Mouse (Mus musculus): Measurements from ENCODE around the gene Surf1. TPM values are rescaled to one million over a fixed set of nuclear protein-coding genes. Genes with fewer than 3 reads are reported as not detected.

Surf1 gene
- 49.0 and 54.0 TPM in 2 replicates for polyA plus RNA-seq (2014; fragmentation: Nextera tagmentation; extraction: Ambion mirVana)

DNA sequence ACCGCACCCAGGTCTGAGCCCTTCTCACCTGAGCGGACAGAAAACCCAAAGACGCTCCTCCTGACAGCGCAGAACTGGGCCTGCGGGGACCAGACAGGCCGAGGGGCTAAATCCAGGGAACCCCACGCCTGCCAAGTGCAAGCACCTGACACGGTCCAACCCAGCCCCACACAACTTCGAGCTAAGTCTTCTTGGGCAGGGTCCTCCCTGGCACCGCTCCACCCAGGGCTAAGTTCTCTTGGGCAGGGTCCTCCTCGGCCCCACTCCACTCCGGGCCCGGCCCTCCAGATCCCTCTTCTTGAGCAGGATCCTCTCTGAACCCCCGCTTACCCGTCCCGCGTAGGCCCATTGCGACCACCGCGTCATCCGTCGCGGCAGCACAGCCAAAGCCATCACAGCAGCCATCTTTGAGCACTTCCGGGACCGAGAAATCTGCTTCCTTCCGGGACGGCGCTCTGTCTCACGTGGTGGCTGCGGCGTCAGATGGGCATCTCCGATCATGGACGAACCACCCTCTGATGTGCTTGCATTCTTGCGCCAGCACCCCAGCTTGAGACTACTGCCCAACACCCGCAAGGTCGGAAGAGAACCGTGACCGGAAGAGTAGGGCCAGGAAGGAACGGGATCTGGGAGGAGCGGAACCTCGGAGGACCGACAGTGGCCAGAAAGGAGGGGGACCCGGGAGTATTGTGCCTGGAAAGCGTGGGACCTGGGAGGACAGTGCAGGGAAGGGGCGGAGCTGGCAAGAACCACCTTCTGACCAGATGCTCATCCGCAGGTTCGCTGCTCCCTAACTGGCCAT, at the start of gene Surf1, which contains the start of gene Surf2:
Gene Surf1, minus strand, starts transcription at position 604 of the 802 bp plus-strand sequence.
Gene Surf2, plus strand, starts transcription at position 441 of the 802 bp plus-strand sequence.
- H3K27me3 ChIP-seq (ENCODE audit: control insufficient read depth, insufficient read depth, low read length): no peaks in the 10 kb centered on the region
- H3K27ac ChIP-seq (ENCODE audit: low read depth, low read length): 0 out of 2 replicates have a peak within 1 kb of the TSS, but pooled peaks have one; percentile 5
- ATAC-seq (ENCODE audit: low FRiP score) (peak; percentile 75), DNase-seq (ENCODE audit: low spot score, missing footprints) (peak; percentile 95)
- H3K36me3 ChIP-seq (ENCODE audit: control insufficient read depth, insufficient read depth, low read length): peaks cover 36% of the 10 kb centered on the region
- peaks cover 29% of the 10 kb centered on the region for H3K4me1 ChIP-seq (ENCODE audit: control insufficient read depth, insufficient read depth, low read length)
- 2% methylated on average over 47 of the region's 47 CpGs for WGBS
- peak within 1 kb of the TSS; percentile 72 for H3K4me3 ChIP-seq (ENCODE audit: low read depth, low read length)
- H3K9me3 ChIP-seq (ENCODE audit: control insufficient read depth, low read length): no peaks in the 10 kb centered on the region
- H3K9ac ChIP-seq (ENCODE audit: low read length): peak within 1 kb of the TSS; percentile 79
- H3K4me2 ChIP-seq: peak within 1 kb of the TSS; percentile 98

DNA sequence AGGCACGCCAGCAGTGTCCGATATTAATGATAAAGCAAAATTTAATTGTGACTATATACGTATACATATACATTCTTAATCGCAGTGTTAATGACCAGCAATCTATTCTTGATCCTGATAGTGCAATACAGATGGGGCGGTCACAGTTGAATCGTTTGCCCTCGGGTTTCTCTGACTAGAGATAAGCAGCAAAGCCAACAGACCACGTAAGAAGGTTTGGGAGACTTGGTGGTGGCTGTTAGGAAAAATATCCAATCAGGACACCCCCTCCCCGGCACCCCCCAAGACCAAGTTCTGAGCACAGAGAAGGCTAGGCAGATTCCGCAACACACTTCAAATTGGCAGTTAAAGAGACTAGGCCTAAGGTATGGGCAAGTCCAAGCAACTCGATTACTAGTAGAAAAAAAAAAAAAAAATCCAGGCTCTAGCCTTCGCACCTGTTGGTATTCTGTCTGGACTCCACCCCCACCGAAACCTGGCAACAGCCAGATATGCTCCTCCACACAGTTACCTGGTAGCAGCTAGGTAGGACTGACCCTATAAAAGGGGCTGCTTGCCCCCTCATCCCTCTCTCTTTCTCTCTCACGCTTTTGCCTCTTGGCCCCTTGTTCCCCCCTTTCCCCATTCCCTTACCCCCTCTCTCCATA, 48.5 kb upstream of the Surf1 start:
- DNase-seq (ENCODE audit: low spot score, missing footprints) (no peak), ATAC-seq (ENCODE audit: low FRiP score) (peak; percentile 23; the same call in 1 of the 2 replicates)
- Histone ChIP-seq H3K36me3 (ENCODE audit: control insufficient read depth, insufficient read depth, low read length) (peaks cover 4% of the 10 kb centered on the region; the same call in 1 of the 2 replicates), H3K9me3 (ENCODE audit: control insufficient read depth, low read length) (no peaks in the 10 kb centered on the region), H3K27ac (ENCODE audit: low read depth, low read length) (peak overlapping the region; percentile 93), H3K4me3 (ENCODE audit: low read depth, low read length) (peak overlapping the region; percentile 57), H3K9ac (ENCODE audit: low read length) (peak overlapping the region; percentile 68), H3K27me3 (ENCODE audit: control insufficient read depth, insufficient read depth, low read length) (no peaks in the 10 kb centered on the region), H3K4me2 (peak overlapping the region; percentile 71), H3K4me1 (ENCODE audit: control insufficient read depth, insufficient read depth, low read length) (peaks cover 6% of the 10 kb centered on the region)
- WGBS: 14% methylated on average over 14 of the region's 14 CpGs

DNA sequence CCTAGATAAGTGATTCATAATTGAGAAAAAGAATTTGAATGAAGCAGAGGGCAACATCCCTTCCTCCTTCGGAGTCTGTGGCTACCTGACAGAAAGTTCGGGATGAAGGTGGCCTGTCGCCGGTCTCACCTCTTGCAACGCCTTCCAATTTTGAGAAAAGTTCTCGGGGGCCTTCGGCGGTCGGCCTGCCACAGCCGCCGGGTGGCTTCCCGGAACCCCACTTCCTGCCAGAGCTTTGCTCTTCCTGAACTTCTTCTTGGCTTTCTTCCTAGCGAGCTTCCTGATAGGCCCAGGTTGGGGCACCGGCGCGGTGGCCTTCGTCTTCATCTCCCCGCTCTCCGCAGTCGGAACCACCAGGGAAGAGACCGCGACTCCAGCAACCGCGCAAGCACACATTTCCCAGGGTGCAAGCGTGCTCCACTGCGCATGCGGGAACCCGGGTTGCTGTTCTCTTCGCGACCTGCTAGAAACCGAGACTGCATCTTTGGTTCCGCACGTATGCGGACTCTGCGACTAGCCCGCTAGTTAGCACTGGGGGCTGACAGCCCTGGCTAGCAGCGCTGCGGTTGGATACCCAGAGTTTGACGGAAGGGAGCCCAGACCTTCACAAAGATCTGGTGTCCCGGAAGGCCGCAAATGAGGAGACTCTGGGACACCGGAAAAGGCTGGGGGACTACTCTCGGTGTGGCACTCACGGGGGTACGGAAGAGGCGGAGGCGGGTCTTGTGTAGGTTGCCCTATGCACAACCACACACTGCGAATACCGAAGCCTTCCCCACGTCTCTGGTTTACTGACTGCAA, 47.8 kb upstream of the Surf1 start, which contains the start of gene Rexo4:
Gene Rexo4, minus strand, starts transcription at position 464 of the 801 bp plus-strand sequence.
- H3K9me3 ChIP-seq (ENCODE audit: control insufficient read depth, low read length): no peaks in the 10 kb centered on the region
- peak; percentile 94 for ATAC-seq (ENCODE audit: low FRiP score)
- peak; percentile 99 for DNase-seq (ENCODE audit: low spot score, missing footprints)
- under 1% methylated on average over 50 of the region's 50 CpGs for WGBS
- H3K36me3 ChIP-seq (ENCODE audit: control insufficient read depth, insufficient read depth, low read length): peaks cover 4% of the 10 kb centered on the region; the same call in 1 of the 2 replicates
- H3K9ac ChIP-seq (ENCODE audit: low read length): peak within 1 kb of the TSS; percentile 68
- H3K4me1 ChIP-seq (ENCODE audit: control insufficient read depth, insufficient read depth, low read length): peaks cover 6% of the 10 kb centered on the region
- H3K27me3 ChIP-seq (ENCODE audit: control insufficient read depth, insufficient read depth, low read length): no peaks in the 10 kb centered on the region
- peak within 1 kb of the TSS; percentile 93 for H3K27ac ChIP-seq (ENCODE audit: low read depth, low read length)
- peak within 1 kb of the TSS; percentile 57 for H3K4me3 ChIP-seq (ENCODE audit: low read depth, low read length)
- peak within 1 kb of the TSS; percentile 71 for H3K4me2 ChIP-seq

DNA sequence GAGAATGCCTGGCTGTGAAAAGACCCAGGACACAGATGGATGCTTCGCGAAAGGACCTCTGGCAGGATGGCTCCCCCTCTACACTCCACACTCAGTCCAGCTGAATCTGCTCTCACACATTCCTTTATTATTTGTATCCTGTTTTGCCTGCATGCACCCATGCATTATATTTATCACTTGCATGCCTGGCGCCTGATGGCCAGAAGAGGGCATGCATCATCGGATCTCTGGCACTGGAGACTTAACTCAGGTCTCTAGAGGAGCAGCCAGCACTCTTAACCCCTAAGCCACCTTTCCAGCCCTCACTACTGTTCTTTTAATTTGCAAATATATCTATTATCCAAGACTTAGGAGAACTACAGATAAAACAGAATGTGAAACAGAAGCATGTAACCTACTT, 44.4 kb upstream of the Surf1 start:
- 81% methylated on average over 4 of the region's 4 CpGs for WGBS
- no peaks in the 10 kb centered on the region for H3K27me3 ChIP-seq (ENCODE audit: control insufficient read depth, insufficient read depth, low read length)
- H3K9me3 ChIP-seq (ENCODE audit: control insufficient read depth, low read length): no peaks in the 10 kb centered on the region
- DNase-seq (ENCODE audit: low spot score, missing footprints): no peak
- H3K4me1 ChIP-seq (ENCODE audit: control insufficient read depth, insufficient read depth, low read length): peaks cover 6% of the 10 kb centered on the region
- no peak overlapping the region for H3K9ac ChIP-seq (ENCODE audit: low read length)
- H3K4me3 ChIP-seq (ENCODE audit: low read depth, low read length): no peak overlapping the region
- no peak for ATAC-seq (ENCODE audit: low FRiP score)
- no peak overlapping the region for H3K4me2 ChIP-seq
- H3K27ac ChIP-seq (ENCODE audit: low read depth, low read length): no peak overlapping the region
- peaks cover 25% of the 10 kb centered on the region for H3K36me3 ChIP-seq (ENCODE audit: control insufficient read depth, insufficient read depth, low read length)

DNA sequence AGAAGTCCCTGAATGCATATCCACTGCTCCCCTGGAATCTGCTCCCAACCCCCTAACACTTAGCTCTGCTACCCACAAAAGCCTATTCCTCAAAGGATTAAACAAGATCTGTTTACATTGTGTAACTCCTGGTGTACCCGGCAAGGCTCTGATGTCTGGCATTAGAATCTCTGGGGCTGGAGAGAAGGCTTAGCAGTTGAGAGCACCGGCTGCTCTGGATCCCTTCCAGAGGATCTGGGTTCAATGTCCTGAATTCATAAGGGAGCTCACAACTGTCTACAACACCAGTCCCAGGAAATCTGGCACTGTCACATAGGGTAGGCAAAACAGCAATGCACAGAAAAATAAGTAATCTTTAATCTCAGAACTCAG, 41.1 kb upstream of the Surf1 start:
- Histone ChIP-seq H3K4me1 (ENCODE audit: control insufficient read depth, insufficient read depth, low read length) (no peaks in the 10 kb centered on the region), H3K36me3 (ENCODE audit: control insufficient read depth, insufficient read depth, low read length) (peaks cover 39% of the 10 kb centered on the region), H3K27me3 (ENCODE audit: control insufficient read depth, insufficient read depth, low read length) (no peaks in the 10 kb centered on the region), H3K27ac (ENCODE audit: low read depth, low read length) (no peak overlapping the region), H3K4me3 (ENCODE audit: low read depth, low read length) (no peak overlapping the region), H3K9me3 (ENCODE audit: control insufficient read depth, low read length) (no peaks in the 10 kb centered on the region), H3K4me2 (no peak overlapping the region), H3K9ac (ENCODE audit: low read length) (no peak overlapping the region)
- ATAC-seq (ENCODE audit: low FRiP score) (no peak), DNase-seq (ENCODE audit: low spot score, missing footprints) (no peak)
- 88% methylated on average over 2 of the region's 2 CpGs for WGBS

DNA sequence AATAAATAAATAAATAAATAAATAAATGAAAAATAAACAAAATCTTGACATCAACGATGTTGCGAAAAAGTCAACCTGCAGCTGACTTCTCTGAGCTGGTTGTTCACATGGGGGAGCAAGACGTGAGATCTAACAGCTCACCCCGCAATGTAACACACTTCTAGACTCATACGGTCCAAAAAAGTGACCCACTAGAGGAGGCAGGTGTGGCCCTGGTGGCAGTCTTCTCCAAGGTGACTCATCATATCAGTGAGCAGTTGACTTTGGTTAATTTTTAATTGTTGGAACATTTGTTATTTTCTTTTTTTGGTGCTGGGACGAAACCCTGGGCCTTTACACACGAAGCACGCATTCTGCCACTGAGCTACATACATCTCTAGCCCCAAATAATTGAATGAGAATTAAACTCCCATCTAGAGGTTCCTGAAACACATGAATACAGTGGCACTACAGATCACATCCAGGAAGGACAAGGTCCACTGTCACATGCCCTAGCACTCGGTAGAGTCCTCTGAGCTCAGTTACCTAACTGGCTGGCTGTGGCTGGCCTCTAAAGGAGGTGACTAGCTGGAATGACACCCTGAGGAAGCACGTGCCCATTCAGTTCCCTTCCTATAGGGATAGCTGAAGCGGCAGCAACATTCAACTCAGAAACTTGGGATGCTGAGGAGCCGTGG, 40.6 kb upstream of the Surf1 start:
- Histone ChIP-seq H3K36me3 (ENCODE audit: control insufficient read depth, insufficient read depth, low read length) (peaks cover 37% of the 10 kb centered on the region), H3K27ac (ENCODE audit: low read depth, low read length) (no peak overlapping the region), H3K4me1 (ENCODE audit: control insufficient read depth, insufficient read depth, low read length) (no peaks in the 10 kb centered on the region), H3K4me3 (ENCODE audit: low read depth, low read length) (no peak overlapping the region), H3K27me3 (ENCODE audit: control insufficient read depth, insufficient read depth, low read length) (no peaks in the 10 kb centered on the region), H3K9me3 (ENCODE audit: control insufficient read depth, low read length) (no peaks in the 10 kb centered on the region), H3K4me2 (no peak overlapping the region), H3K9ac (ENCODE audit: low read length) (no peak overlapping the region)
- 91% methylated on average over 12 of the region's 12 CpGs for WGBS
- DNase-seq (ENCODE audit: low spot score, missing footprints): no peak
- no peak for ATAC-seq (ENCODE audit: low FRiP score)

DNA sequence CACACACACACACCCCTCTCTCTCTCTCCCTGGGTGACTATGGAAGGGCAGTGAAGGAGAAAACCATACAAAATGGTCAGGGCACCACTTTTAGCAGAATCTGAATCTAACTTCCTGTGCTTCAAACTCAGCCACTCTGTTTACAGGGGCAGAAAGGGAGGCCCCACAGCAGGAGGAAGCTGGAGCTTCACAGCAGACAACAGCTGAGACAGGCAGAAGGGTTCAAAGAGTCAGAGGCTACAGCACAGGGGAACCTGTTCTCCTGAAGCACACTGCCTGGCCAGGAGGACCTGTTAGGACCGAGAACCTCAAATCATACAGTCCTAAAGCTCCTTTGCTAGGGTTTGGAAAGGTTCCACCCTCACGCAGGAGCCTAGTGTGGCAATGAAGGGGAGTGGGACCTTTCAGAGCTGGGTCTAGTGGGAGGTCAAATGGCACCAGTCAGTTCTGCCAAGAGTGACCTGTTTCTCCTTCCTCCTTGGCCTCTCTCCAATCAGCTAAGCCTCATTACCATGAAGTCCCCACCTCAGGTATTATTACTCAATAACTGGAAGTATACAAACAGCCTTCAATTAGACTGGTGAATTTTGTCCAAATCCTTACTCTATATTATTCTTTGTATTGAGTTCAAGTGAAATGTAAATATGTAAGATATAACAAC, 38.5 kb upstream of the Surf1 start:
- ATAC-seq (ENCODE audit: low FRiP score) (no peak), DNase-seq (ENCODE audit: low spot score, missing footprints) (no peak)
- Histone ChIP-seq H3K4me2 (no peak overlapping the region), H3K36me3 (ENCODE audit: control insufficient read depth, insufficient read depth, low read length) (peaks cover 35% of the 10 kb centered on the region), H3K4me1 (ENCODE audit: control insufficient read depth, insufficient read depth, low read length) (no peaks in the 10 kb centered on the region), H3K27me3 (ENCODE audit: control insufficient read depth, insufficient read depth, low read length) (no peaks in the 10 kb centered on the region), H3K4me3 (ENCODE audit: low read depth, low read length) (no peak overlapping the region), H3K9me3 (ENCODE audit: control insufficient read depth, low read length) (no peaks in the 10 kb centered on the region), H3K9ac (ENCODE audit: low read length) (no peak overlapping the region), H3K27ac (ENCODE audit: low read depth, low read length) (no peak overlapping the region)
- WGBS: 95% methylated on average over 2 of the region's 2 CpGs

DNA sequence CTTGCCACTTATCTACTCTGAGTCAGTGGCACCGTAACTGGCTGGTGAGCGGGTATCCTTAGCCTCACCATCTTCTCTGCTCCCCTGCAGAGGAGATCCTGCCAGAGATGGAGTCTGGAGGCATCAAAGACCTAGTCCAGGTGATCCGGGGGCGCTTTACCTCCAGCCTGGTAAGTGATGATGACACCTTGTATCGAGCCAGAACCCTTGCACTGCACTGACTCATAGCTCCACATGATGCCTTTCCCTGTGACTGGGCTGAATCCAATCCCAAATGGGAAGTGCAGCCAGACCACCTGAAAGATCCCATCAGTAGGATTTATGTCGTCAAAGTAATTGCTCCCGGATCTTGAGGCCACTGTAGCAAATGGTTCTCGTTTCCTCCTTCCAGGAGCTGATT, 36.5 kb upstream of the Surf1 start:
- Histone ChIP-seq H3K27me3 (ENCODE audit: control insufficient read depth, insufficient read depth, low read length) (no peaks in the 10 kb centered on the region), H3K9me3 (ENCODE audit: control insufficient read depth, low read length) (no peaks in the 10 kb centered on the region), H3K36me3 (ENCODE audit: control insufficient read depth, insufficient read depth, low read length) (peaks cover 31% of the 10 kb centered on the region), H3K27ac (ENCODE audit: low read depth, low read length) (no peak overlapping the region), H3K9ac (ENCODE audit: low read length) (no peak overlapping the region), H3K4me2 (no peak overlapping the region), H3K4me3 (ENCODE audit: low read depth, low read length) (no peak overlapping the region), H3K4me1 (ENCODE audit: control insufficient read depth, insufficient read depth, low read length) (no peaks in the 10 kb centered on the region)
- ATAC-seq (ENCODE audit: low FRiP score) (no peak), DNase-seq (ENCODE audit: low spot score, missing footprints) (no peak)
- 94% methylated on average over 8 of the region's 8 CpGs for WGBS

All from midbrain, embryonic 11.5 days (tissue).